Mouse (Mus musculus): ENCODE results near the gene Phlda3. TPM values are rescaled to one million over a fixed set of nuclear protein-coding genes. Genes with fewer than 3 reads are reported as not detected.
A peak's percentile ranks its signal among the peaks of the same experiment; 100 is the strongest.

Gene Phlda3
- polyA plus RNA-seq, 1 experiment from 2014 or later = 32.1 TPM

GRCm38 (mm10) chr1:135780649-135781048 lies 14.7 kb downstream of the Phlda3 start:
- H3K36me3 ChIP-seq = no peaks in the 10 kb centered on the region
- no peak for ATAC-seq (ENCODE audit: low read depth)
- no peaks in the 10 kb centered on the region for H3K27me3 ChIP-seq
- no peak overlapping the region for H3K4me2 ChIP-seq
- no peak overlapping the region for H3K4me3 ChIP-seq
- H3K27ac ChIP-seq (replicated peaks) = no peak overlapping the region
- peak overlapping the region; percentile 38; the same call in 1 of the 2 replicates for H3K9ac ChIP-seq
- peaks cover 39% of the 10 kb centered on the region for H3K4me1 ChIP-seq (replicated peaks)
- WGBS = 17% methylated on average over 4 of the region's 4 CpGs
- H3K9me3 ChIP-seq = no peaks in the 10 kb centered on the region

- no peak overlapping the region for H3K4me2 ChIP-seq
- H3K9me3 ChIP-seq = no peaks in the 10 kb centered on the region
- H3K36me3 ChIP-seq = no peaks in the 10 kb centered on the region
- peaks cover 39% of the 10 kb centered on the region for H3K4me1 ChIP-seq (replicated peaks)
- no peak overlapping the region for H3K4me3 ChIP-seq
- WGBS = 7% methylated on average over 13 of the region's 13 CpGs
- peak overlapping the region; percentile 38; the same call in 1 of the 2 replicates for H3K9ac ChIP-seq
- H3K27me3 ChIP-seq = no peaks in the 10 kb centered on the region
- ATAC-seq (ENCODE audit: low read depth) = peak; percentile 80
- H3K27ac ChIP-seq (replicated peaks) = no peak overlapping the region
These were observed 15.3 kb downstream of the Phlda3 start for GRCm38 (mm10) chr1:135781220-135781619.

GRCm38 (mm10) chr1:135782816-135783215 lies 16.9 kb downstream of the Phlda3 start:
- Histone ChIP-seq H3K9me3 (no peaks in the 10 kb centered on the region), H3K27ac (replicated peaks) (no peak overlapping the region), H3K27me3 (no peaks in the 10 kb centered on the region), H3K9ac (no peak overlapping the region), H3K36me3 (no peaks in the 10 kb centered on the region), H3K4me1 (replicated peaks) (peaks cover 39% of the 10 kb centered on the region), H3K4me3 (no peak overlapping the region), H3K4me2 (no peak overlapping the region)
- no peak for ATAC-seq (ENCODE audit: low read depth)
- 21% methylated on average over 10 of the region's 10 CpGs for WGBS

- 54% methylated on average over 3 of the region's 3 CpGs for WGBS
- Histone ChIP-seq H3K9me3 (no peaks in the 10 kb centered on the region), H3K36me3 (no peaks in the 10 kb centered on the region), H3K4me1 (replicated peaks) (peaks cover 9% of the 10 kb centered on the region; the same call in 1 of the 2 replicates), H3K27me3 (no peaks in the 10 kb centered on the region; the same call in 1 of the 2 replicates), H3K9ac (no peak overlapping the region), H3K4me3 (no peak overlapping the region), H3K4me2 (no peak overlapping the region), H3K27ac (replicated peaks) (no peak overlapping the region)
- no peak for ATAC-seq (ENCODE audit: low read depth)
These were observed 21.9 kb downstream of the Phlda3 start for GRCm38 (mm10) chr1:135787799-135788198.

GRCm38 (mm10) chr1:135788708-135789107 lies 22.8 kb downstream of the Phlda3 start:
- H3K4me2 ChIP-seq = peak overlapping the region; percentile 30; the same call in 1 of the 2 replicates

GRCm38 (mm10) chr1:135789815-135790214 lies 23.9 kb downstream of the Phlda3 start:
- Histone ChIP-seq H3K9me3 (no peaks in the 10 kb centered on the region), H3K36me3 (no peaks in the 10 kb centered on the region), H3K4me3 (no peak overlapping the region), H3K27me3 (peaks cover 14% of the 10 kb centered on the region), H3K4me2 (no peak overlapping the region), H3K9ac (no peak overlapping the region), H3K4me1 (replicated peaks) (peaks cover 20% of the 10 kb centered on the region), H3K27ac (replicated peaks) (no peak overlapping the region)
- no peak for ATAC-seq (ENCODE audit: low read depth)
- 14% methylated on average over 5 of the region's 5 CpGs for WGBS

More at GRCm38 (mm10) chr1:135788708-135789107, 22.8 kb downstream of the Phlda3 start:
- H3K9ac ChIP-seq = no peak overlapping the region
- H3K27ac ChIP-seq (replicated peaks) = no peak overlapping the region
- WGBS = 28% methylated on average over 10 of the region's 10 CpGs
- H3K4me1 ChIP-seq (replicated peaks) = peaks cover 8% of the 10 kb centered on the region
- no peaks in the 10 kb centered on the region for H3K9me3 ChIP-seq
- H3K36me3 ChIP-seq = no peaks in the 10 kb centered on the region
- no peak overlapping the region for H3K4me3 ChIP-seq
- H3K27me3 ChIP-seq = peaks cover 5% of the 10 kb centered on the region; the same call in 1 of the 2 replicates
- no peak for ATAC-seq (ENCODE audit: low read depth)

GRCm38 (mm10) chr1:135792143-135792939 lies 26.4 kb downstream of the Phlda3 start:
- peaks cover 20% of the 10 kb centered on the region for H3K4me1 ChIP-seq (replicated peaks)
- no peaks in the 10 kb centered on the region for H3K36me3 ChIP-seq
- no peak overlapping the region for H3K9ac ChIP-seq
- no peak for ATAC-seq (ENCODE audit: low read depth)
- H3K4me2 ChIP-seq = no peak overlapping the region
- H3K27me3 ChIP-seq = peaks cover 15% of the 10 kb centered on the region
- no peak overlapping the region for H3K27ac ChIP-seq (replicated peaks)
- no peak overlapping the region for H3K4me3 ChIP-seq
- 68% methylated on average over 13 of the region's 13 CpGs for whole genome bisulfite sequencing
- H3K9me3 ChIP-seq = no peaks in the 10 kb centered on the region

- no peaks in the 10 kb centered on the region for H3K9me3 ChIP-seq
- H3K9ac ChIP-seq = peak overlapping the region; percentile 38; the same call in 1 of the 2 replicates
- no peak overlapping the region for H3K27ac ChIP-seq (replicated peaks)
- peaks cover 20% of the 10 kb centered on the region for H3K4me1 ChIP-seq (replicated peaks)
- H3K36me3 ChIP-seq = no peaks in the 10 kb centered on the region
- WGBS = 19% methylated on average over 27 of the region's 27 CpGs
- H3K27me3 ChIP-seq = peaks cover 15% of the 10 kb centered on the region
- peak overlapping the region; percentile 8; the same call in 1 of the 2 replicates for H3K4me3 ChIP-seq
- ATAC-seq (ENCODE audit: low read depth) = no peak
- H3K4me2 ChIP-seq = peak overlapping the region; percentile 47
These were observed 27.7 kb downstream of the Phlda3 start for GRCm38 (mm10) chr1:135793370-135794215.

GRCm38 (mm10) chr1:135794216-135795134 lies 28.6 kb downstream of the Phlda3 start:
- ATAC-seq (ENCODE audit: low read depth) = no peak
- Histone ChIP-seq H3K27ac (replicated peaks) (no peak overlapping the region), H3K9ac (peak overlapping the region; percentile 38; the same call in 1 of the 2 replicates), H3K9me3 (no peaks in the 10 kb centered on the region), H3K36me3 (no peaks in the 10 kb centered on the region), H3K27me3 (peaks cover 15% of the 10 kb centered on the region), H3K4me2 (peak overlapping the region; percentile 47), H3K4me1 (replicated peaks) (peaks cover 16% of the 10 kb centered on the region), H3K4me3 (no peak overlapping the region)
- 53% methylated on average over 20 of the region's 20 CpGs for WGBS

GRCm38 (mm10) chr1:135798492-135798891 lies 32.6 kb downstream of the Phlda3 start:
- WGBS = 91% methylated on average over 1 of the region's 1 CpGs
- Histone ChIP-seq H3K4me3 (no peak overlapping the region), H3K9me3 (no peaks in the 10 kb centered on the region), H3K36me3 (no peaks in the 10 kb centered on the region), H3K27me3 (peaks cover 12% of the 10 kb centered on the region), H3K4me1 (replicated peaks) (peaks cover 28% of the 10 kb centered on the region), H3K4me2 (no peak overlapping the region), H3K27ac (replicated peaks) (no peak overlapping the region), H3K9ac (no peak overlapping the region)
- no peak for ATAC-seq (ENCODE audit: low read depth)

- no peak for ATAC-seq (ENCODE audit: low read depth)
- peaks cover 21% of the 10 kb centered on the region for H3K4me1 ChIP-seq (replicated peaks)
- no peak overlapping the region for H3K27ac ChIP-seq (replicated peaks)
- 73% methylated on average over 8 of the region's 8 CpGs for whole genome bisulfite sequencing
- no peaks in the 10 kb centered on the region for H3K36me3 ChIP-seq
- peaks cover 7% of the 10 kb centered on the region for H3K27me3 ChIP-seq
- no peak overlapping the region for H3K4me2 ChIP-seq
- H3K9ac ChIP-seq = no peak overlapping the region
- H3K4me3 ChIP-seq = no peak overlapping the region
- H3K9me3 ChIP-seq = no peaks in the 10 kb centered on the region
These were observed 33.2 kb downstream of the Phlda3 start for GRCm38 (mm10) chr1:135799109-135799627.

Measured in neural tube, embryonic 13.5 days (tissue).